Mouse (Mus musculus): Measurements from ENCODE around the gene Brd3.

DNA sequence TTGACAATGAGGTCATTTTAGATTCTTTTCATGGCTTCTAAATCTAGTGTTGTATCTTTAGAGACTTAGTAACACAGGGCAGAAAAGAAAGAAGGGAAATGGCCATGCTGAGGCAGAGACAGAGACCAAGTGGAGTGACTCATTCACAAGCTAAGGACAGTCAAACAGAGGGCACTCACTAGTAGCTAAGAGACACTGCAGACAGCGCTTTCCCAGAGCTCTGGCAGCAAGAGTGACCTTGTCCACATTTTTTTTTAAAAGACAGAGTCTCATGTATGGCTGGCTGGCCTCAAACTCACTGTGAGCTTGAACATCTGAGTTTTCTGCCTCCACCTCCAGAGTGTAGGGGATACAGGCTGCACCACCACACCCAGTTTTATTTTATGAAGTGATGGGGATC lies 69.6 kb downstream of the Brd3 start:
- TF ChIP-seq CTCF (IDR thresholded peaks at IDR 0.05 in 2 of 3, conservative IDR thresholded peaks at IDR 0.05 in 1 of 3; ENCODE audit: control insufficient read depth in 1 of 3, insufficient read depth in 1 of 3, low read depth in 2 of 3, low read length in 3 of 3, poor library complexity in 1 of 3, severe bottlenecking in 1 of 3) (no peak), JUND (IDR thresholded peaks at IDR 0.05; ENCODE audit: low read depth, low read length) (no peak), POLR2A (IDR thresholded peaks at IDR 0.05; ENCODE audit: control insufficient read depth in 1 of 2, insufficient read depth in 1 of 2, low read depth in 1 of 2, low read length in 2 of 2, poor library complexity in 1 of 2) (no peak)

Measured in MEL (cell line).